Mouse (Mus musculus) E14TG2a.4 (cell line): ENCODE results near the gene Hspb8.

Source experiments
- CTCF ChIP-seq: conservative IDR thresholded peaks from 2 replicates; pipeline ENCODE4 v1.5.1; 2014; ENCODE audit warnings: low read length
- NANOG ChIP-seq: IDR thresholded peaks from 2 replicates; pipeline ENCODE4 v1.6.1; 2014; ENCODE audit warnings: borderline replicate concordance, low read length, mixed read lengths
- POU5F1 ChIP-seq: IDR thresholded peaks from 2 replicates; pipeline ENCODE4 v1.6.1; 2014; ENCODE audit warnings: low read length, borderline replicate concordance

DNA sequence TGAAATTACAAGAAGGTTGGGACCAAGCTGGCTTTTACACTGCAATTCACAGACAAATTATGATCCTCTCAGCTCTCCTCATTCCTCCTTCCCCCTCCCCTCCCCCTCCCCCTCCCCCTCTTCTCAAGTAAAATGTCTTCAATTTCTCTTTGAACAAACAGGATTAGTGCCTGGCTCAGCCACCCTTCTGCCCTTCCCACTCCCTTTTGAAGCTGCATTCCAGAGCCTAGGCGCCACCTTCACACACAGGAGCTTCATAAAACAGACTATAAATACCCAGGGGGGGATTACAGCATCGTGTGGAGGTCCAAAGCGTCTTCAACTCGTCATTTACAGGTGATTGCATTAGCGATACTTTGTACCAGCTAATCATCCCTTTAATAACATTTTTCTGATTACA lies 6.5 kb downstream of the Hspb8 start:
- TF ChIP-seq CTCF (no peak), POU5F1 (no peak), NANOG (no peak)
